Mouse (Mus musculus) midbrain, postnatal 0 days (tissue): Measurements from ENCODE around the gene Rps6. TPM values are rescaled to one million over a fixed set of nuclear protein-coding genes. Genes with fewer than 3 reads are reported as not detected.

Experiments used
- ATAC-seq: fragments of 200-750 bp; cut with Nextera tagmentation; 2 replicates; pipeline ENCODE4 v1.8.0; 2017; ENCODE audit warnings: moderate number of reproducible peaks, mild to moderate bottlenecking, moderate TSS enrichment, moderate library complexity; ENCODE audit not compliant: low FRiP score
- DNase-seq: peaks from one replicate; pipeline ENCODE4 v3.0.0-alpha.2; 2015; ENCODE audit warnings: low spot score
- H3K27ac ChIP-seq: fragments of 300-500 bp; sonication (generic); 2 replicates; pipeline ENCODE4 v1.5.1; 2014; ENCODE audit warnings: low read depth, mild to moderate bottlenecking, low read length, mixed read lengths
- H3K27me3 ChIP-seq: fragments of 300-500 bp; sonication (generic); 2 replicates; pipeline ENCODE4 v1.6.1; 2014; ENCODE audit warnings: low read length, control low read depth, mixed read lengths; ENCODE audit not compliant: insufficient read depth
- H3K36me3 ChIP-seq: fragments of 300-500 bp; sonication (generic); 2 replicates; pipeline ENCODE4 v1.6.1; 2014; ENCODE audit warnings: low read length, control low read depth, mixed read lengths; ENCODE audit not compliant: insufficient read depth
- H3K4me1 ChIP-seq: fragments of 300-500 bp; sonication (generic); 2 replicates; pipeline ENCODE4 v1.6.1; 2014; ENCODE audit warnings: mild to moderate bottlenecking, control low read depth, antibody characterized with exemption, low read length, mixed read lengths; ENCODE audit not compliant: insufficient read depth
- H3K4me2 ChIP-seq: fragments of 300-500 bp; sonication (generic); 2 replicates; pipeline ENCODE4 v1.6.1; 2014; ENCODE audit warnings: low read depth, mild to moderate bottlenecking, low read length, mixed read lengths; ENCODE audit not compliant: poor library complexity, severe bottlenecking
- H3K4me3 ChIP-seq: fragments of 300-500 bp; sonication (generic); 2 replicates; pipeline ENCODE4 v1.5.1; 2014; ENCODE audit warnings: low read depth, mild to moderate bottlenecking, low read length, moderate library complexity
- H3K9ac ChIP-seq: fragments of 300-500 bp; sonication (generic); replicated peaks from 2 replicates; pipeline ENCODE4 v1.6.1; 2014; ENCODE audit warnings: mild to moderate bottlenecking, low read length, moderate library complexity, mixed read lengths; ENCODE audit not compliant: poor library complexity, severe bottlenecking
- H3K9me3 ChIP-seq: fragments of 300-500 bp; sonication (generic); 2 replicates; pipeline ENCODE4 v1.6.1; 2016; ENCODE audit warnings: low read length, control low read depth
- CTCF ChIP-seq: IDR thresholded peaks from 2 replicates; pipeline ENCODE4 v1.5.1; 2016; ENCODE audit warnings: antibody characterized with exemption, mild to moderate bottlenecking
- WGBS: fragments of 180-500 bp; shearing (Covaris S2); extraction: QIAGEN DNeasy Blood & Tissue Kit; methylation state at CpG from one replicate; pipeline ENCODE4 v1.1.7; 2014; 5-methylcytosine and 5-hydroxymethylcytosine counted together
- polyA plus RNA-seq: library from polyadenylated mRNA; unstranded; fragments of >200 nt; fragmentation: Nextera tagmentation; extraction: Ambion mirVana; gene quantifications from 2 replicates; pipeline ENCODE4 v1.2.1, GENCODE M21; 2015
- total RNA-seq: library from RNA; depleted of rRNA; stranded (reverse); fragments of >200 nt; gene quantifications from 2 replicates; pipeline ENCODE4 v1.2.3, GENCODE M21; 2014; rRNA removed

Gene Rps6
- total and polyA plus RNA-seq, 2 experiments from 2014 or later, result 310 to 941 TPM

- no peak for ATAC-seq
- no peaks in the 10 kb centered on the region for H3K27me3 ChIP-seq
- no peak overlapping the region for H3K27ac ChIP-seq
- no peak overlapping the region for H3K4me3 ChIP-seq
- no peak overlapping the region for H3K4me2 ChIP-seq
- H3K4me1 ChIP-seq, result no peaks in the 10 kb centered on the region
- H3K9me3 ChIP-seq, result no peaks in the 10 kb centered on the region
- H3K36me3 ChIP-seq, result peaks cover 8% of the 10 kb centered on the region; the same call in 1 of the 2 replicates
- TF ChIP-seq CTCF, result peak; percentile 62
- no peak overlapping the region for H3K9ac ChIP-seq
- no peak for DNase-seq
- WGBS, result 53% methylated on average over 2 of the region's 2 CpGs
Observed at GRCm38 (mm10) chr4:86810604-86811003, 46.6 kb downstream of the Rps6 start.

Other genes starting within 250 kb of the Rps6 start
- 3.7 and 15.0 TPM in 2 replicates for gene Haus6, start 245.4 kb downstream of the Rps6 start, total RNA-seq
- 3.2 and 4.2 TPM in 2 replicates for gene Haus6, start 245.4 kb downstream of the Rps6 start, polyA plus RNA-seq
- 28.8 and 29.7 TPM in 2 replicates for gene Plin2, start 187.4 kb downstream of the Rps6 start, total RNA-seq
- 26.4 and 28.9 TPM in 2 replicates for gene Plin2, start 187.4 kb downstream of the Rps6 start, polyA plus RNA-seq
- 9.5 and 22.6 TPM in 2 replicates for gene Dennd4c, start 108.9 kb downstream of the Rps6 start, total RNA-seq
- 1.4 and 2.6 TPM in 2 replicates for gene Dennd4c, start 108.9 kb downstream of the Rps6 start, polyA plus RNA-seq
- gene Acer2, start 17.0 kb upstream of the Rps6 start, total RNA-seq, result 10.2 and 12.1 TPM in 2 replicates
- gene Acer2, start 17.0 kb upstream of the Rps6 start, polyA plus RNA-seq, result 12.8 and 14.0 TPM in 2 replicates